Mouse (Mus musculus): Measurements from ENCODE around the gene Tjap1.

Tjap1 gene

GRCm38 (mm10) chr17:46283140-46283539 lies 314 bp upstream of the Tjap1 start:
- in situ Hi-C loops (cut with MboI) = no loop called here

DNA sequence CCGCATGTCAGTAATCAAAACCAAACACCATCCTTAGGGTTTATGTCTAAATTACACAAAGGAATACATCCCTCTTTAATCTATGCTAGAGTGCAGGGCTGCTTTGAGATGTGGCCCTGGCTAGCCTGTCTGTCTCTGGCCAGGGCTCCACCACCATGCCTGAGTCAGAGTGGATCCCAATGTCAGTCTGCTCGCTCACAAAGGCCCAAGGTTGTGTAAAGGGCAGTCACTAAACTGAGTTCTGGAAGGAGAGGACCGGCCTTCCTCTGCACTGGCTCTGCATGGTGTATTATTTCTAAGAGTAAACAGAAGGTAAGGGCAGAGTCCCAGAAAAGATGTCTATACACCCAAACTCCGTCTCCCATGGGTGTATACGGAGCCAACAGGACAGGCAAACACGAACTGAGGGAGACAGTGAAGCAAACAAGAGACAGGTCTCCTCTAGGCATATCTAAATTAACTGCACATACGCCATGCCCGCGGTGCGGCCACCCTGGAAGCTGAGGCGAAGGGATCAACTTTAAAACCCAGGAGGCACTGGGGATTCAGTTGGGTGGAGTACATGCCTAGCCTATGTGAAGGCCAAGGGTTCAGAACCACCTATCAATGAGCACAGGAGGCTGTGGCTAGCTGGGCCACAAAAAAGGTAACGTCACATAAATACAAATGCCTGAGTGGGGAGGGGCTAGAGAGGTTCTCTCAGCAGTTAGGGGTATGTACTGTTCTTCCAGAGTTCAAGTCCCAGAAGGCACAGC lies 4.6 kb downstream of the Tjap1 start:
- in situ Hi-C loops (cut with MboI) = no loop called here

GRCm38 (mm10) chr17:46277586-46277985 lies 5.2 kb downstream of the Tjap1 start:
- in situ Hi-C loops (cut with MboI) = no loop called here

DNA sequence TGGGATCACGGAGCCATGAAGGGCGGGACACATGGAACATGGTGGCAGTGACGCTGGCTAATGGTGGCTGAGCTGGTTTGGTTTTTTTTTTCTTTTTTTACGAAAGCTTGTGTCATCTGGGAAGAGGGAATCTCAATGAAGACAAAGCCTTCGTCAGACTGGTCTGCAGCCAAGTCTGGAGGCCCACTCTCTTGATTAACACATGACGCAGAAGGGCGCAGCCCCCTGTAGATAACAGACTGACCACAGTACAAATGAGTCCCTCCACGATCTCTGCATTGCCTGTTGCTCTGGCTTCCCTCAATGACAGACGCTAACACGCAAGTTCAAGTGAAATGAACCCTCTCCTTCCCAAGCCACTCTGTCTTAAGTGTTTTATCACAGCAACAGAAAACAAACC lies 7.3 kb downstream of the Tjap1 start:
- in situ Hi-C loops (cut with MboI) = no loop called here

- in situ Hi-C loops (cut with MboI) = no loop called here
These were observed 7.8 kb downstream of the Tjap1 start for GRCm38 (mm10) chr17:46275034-46275433.

DNA sequence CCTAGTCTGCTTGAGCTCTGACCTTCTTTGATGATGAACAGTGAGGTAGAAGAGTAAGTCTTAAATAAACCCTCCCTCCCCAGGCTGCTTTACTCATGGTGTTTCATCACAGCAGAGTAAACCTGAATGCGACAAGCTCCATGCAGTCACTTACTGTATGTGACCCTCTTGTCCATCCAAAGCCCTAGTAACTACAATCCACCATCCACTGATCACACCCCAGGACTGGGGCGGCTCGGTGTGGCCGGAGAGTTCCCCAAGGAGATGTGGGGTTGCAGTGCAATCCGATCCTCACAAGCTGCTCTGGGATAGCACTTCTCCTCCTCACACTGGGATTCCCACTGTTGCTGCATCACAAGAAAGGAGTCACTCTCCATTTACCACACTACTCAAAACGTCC lies 8.4 kb downstream of the Tjap1 start:
- in situ Hi-C loops (cut with MboI) = no loop called here

GRCm38 (mm10) chr17:46273803-46274236 lies 9.0 kb downstream of the Tjap1 start:
- in situ Hi-C loops (cut with MboI) = no loop called here

DNA sequence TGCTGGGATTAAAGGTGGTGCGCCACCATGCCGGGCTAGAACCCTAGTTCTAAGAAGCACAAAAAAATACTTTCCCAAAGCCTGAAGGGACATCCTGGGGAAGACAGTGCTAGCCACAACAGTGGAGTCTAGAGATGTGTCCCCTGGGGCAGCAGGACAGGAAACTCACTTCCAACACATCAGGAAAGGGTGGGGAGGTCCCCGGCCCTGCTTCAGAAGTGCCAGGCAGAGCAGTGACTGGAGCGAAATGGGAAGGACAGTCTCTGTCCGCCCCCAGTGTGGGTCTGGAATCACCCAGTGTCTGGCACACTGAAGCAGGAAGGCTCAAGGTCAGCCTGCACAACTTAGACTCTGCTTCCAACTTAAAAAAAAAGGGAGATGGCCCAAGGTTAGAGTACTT lies 10.2 kb downstream of the Tjap1 start:
- in situ Hi-C loops (cut with MboI) = no loop called here

GRCm38 (mm10) chr17:46272058-46272457 lies 10.8 kb downstream of the Tjap1 start:
- in situ Hi-C loops (cut with MboI) = no loop called here

- in situ Hi-C loops (cut with MboI) = loop anchor here (5.0 kb wide), 1 partner anchor 137 kb away; no protein-coding TSS in a partner anchor
These were observed 12.9 kb downstream of the Tjap1 start for GRCm38 (mm10) chr17:46269771-46270534.

DNA sequence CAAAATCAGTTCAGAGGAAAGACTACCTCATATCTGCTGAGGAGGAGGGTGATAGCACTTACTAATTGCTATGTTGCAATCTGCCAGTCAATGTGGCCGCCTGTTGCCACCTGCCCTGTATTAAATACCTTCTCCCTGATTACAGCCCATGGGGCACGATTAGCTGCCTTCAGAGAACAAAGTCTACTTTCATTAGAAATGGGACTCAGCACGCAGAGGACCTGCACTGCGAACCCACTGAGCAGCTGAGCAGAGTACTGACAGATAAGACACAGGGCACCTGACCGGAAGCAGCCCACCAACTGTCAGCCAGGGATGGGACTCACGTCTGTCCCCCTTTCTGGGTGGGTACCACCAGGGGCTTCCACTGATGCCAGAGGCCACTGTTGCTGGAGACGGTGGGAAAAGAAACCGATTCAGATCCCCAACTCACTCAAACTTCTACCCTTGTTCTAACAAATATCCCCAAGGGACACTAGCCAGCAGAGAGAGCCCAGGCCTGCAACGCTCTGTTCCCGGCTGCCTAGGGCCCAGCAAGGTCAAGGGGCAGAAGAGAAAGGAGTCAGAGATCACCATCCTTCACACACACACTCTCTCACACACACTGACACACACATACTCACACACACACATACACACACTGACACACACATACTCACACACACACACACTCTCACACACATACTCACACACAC lies 14.7 kb downstream of the Tjap1 start:
- in situ Hi-C loops (cut with MboI) = loop anchor here (5.0 kb wide), 1 partner anchor 139 kb away; no protein-coding TSS in a partner anchor

GRCm38 (mm10) chr17:46267511-46267910 lies 15.3 kb downstream of the Tjap1 start:
- in situ Hi-C loops (cut with MboI) = loop anchor here (5.0 kb wide), 1 partner anchor 140 kb away; no protein-coding TSS in a partner anchor

DNA sequence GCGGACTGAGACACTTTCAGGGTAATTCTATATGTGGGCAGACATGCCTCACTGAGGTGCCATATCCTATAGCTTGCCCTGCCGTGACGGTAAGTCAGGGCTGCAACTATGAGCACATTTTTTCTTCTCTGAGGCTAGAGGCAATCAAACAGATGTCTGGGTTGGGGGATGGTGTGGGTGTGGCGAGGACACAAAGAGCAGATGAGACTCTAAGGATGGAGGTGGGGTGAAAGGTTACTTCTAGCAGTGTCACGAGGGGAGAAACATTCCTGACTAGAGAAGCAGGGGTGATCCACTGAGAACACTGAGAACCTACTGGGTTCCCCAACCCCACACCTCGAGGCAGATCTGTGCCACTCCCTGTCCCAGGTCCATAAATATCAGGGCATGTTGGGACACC lies 15.8 kb downstream of the Tjap1 start:
- in situ Hi-C loops (cut with MboI) = loop anchor here (5.0 kb wide), 1 partner anchor 140 kb away; no protein-coding TSS in a partner anchor

- in situ Hi-C loops (cut with MboI) = loop anchor here (5.0 kb wide), 1 partner anchor 141 kb away; no protein-coding TSS in a partner anchor
These were observed 16.8 kb downstream of the Tjap1 start for GRCm38 (mm10) chr17:46265918-46266618.

DNA sequence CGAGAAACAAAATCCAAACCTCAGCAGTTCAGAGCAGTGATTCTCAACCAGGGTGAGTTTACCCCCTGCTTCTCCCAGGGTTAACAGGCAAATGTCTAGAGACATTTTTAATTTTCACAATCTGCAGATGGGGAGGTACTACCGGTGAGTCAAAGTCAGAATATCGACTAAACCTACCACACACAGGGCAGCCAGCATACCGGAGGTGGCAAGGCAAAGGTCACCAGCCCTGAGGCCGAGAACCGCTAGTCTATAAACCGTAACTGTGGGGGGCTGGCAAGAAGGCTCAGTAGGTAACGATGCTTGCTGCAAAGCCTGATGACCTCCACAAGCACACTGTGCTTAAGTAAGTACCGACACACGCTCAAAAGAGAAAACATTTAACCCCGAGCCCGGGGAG lies 17.3 kb downstream of the Tjap1 start:
- in situ Hi-C loops (cut with MboI) = loop anchor here (5.0 kb wide), 1 partner anchor 142 kb away; no protein-coding TSS in a partner anchor

- in situ Hi-C loops (cut with MboI) = no loop called here
These were observed 20.6 kb downstream of the Tjap1 start for GRCm38 (mm10) chr17:46262201-46262694.

- in situ Hi-C loops (cut with MboI) = no loop called here
These were observed 23.2 kb downstream of the Tjap1 start for GRCm38 (mm10) chr17:46259675-46260074.

DNA sequence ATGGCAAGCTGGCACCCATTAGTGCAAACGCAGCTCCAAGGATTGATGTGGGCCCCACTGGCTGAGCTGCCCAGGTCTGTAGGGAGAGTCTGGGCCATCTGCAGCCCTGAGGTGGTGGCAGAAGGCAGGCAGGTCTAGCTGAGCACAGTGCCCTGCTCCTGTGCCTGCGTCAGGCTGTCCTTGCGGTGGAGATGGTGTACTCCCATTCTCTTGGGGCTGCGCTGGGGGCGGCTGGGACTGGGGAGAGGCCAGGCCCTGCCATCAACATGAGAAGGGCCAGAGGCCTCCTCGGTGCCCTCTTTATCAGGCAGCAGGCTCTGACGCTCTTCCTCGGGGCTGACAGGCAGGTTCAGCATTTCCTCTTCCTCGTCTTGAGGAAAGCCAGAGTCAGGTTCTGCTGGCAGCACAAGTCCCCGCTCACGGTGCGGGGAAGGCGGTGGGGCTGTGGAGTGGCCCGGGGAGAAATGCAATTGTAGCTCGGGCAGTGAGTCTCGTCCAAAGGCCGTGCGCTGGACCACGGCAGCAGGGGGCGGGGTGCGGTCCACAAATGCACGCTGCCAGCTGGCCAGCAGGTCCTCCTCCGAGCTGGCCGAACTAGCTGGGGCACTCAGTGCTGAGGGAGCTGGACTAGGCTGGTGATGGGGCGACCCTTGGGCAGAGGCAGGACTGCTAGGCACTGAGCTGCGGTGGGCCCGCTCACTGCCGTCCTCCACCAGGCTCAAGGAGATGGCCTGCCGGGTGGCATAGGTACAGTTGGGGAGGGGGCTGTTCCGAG lies 24.4 kb downstream of the Tjap1 start:
- in situ Hi-C loops (cut with MboI) = no loop called here

- in situ Hi-C loops (cut with MboI) = no loop called here
These were observed 27.7 kb downstream of the Tjap1 start for GRCm38 (mm10) chr17:46255147-46255546.

DNA sequence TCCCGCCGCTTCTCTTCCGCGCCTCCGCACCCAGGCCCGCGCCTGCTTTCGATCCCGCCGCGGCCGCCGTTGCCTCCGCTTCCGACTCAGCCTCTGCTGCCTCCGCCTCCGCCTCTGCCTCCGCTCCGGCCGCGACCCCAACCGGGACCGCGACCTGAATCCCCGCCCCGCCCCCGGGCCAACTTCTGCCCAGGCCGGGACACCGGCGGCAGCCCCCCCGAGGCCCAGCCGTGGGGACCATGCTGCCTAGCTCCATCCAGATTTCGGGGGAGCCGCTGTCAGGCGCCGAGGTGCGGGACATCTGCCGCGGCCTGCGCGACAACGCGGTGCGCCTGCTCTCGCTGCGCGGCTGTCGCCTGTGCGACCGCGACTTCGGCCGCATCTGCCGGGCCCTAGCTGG lies 28.7 kb downstream of the Tjap1 start:
- in situ Hi-C loops (cut with MboI) = no loop called here

Measured in mature B cell (primary cell).